Mouse (Mus musculus): Measurements from ENCODE around the gene Plekho2. TPM values are rescaled to one million over a fixed set of nuclear protein-coding genes. Genes with fewer than 3 reads are reported as not detected.

Plekho2 gene
- polyA plus RNA-seq, 1 experiment: 28.5 TPM

DNA sequence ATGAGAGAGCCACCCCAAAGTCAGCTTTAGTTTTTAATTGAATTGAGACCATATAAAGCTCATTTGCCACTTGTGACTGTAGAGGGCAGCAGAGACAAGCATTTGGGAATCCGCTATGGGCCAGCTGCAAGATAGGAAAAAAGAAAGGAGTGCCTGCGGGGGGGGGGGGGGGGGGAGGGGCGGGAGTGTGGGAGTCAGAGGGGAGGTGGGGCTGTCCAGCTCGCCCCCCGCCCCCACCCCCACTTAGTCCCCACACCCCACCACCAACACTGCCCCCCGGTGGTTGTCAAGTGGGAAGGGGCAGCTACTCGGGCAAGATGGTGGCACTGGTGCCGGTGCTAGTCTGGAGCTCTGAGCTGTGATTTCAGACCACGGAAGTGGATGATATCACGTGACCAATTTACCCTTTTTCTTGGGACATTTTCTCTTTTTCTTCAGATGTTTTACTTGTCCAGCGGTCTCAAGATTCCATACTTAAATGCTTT, 19.0 kb upstream of the Plekho2 start:
- Histone ChIP-seq H3K27me3 (ENCODE audit: control insufficient read depth, insufficient read depth, low read length) (no peaks in the 10 kb centered on the region), H3K4me3 (replicated peaks; ENCODE audit: insufficient read depth, low read depth, low read length) (no peak overlapping the region), H3K4me1 (ENCODE audit: control insufficient read depth, insufficient read depth, low read length) (no peaks in the 10 kb centered on the region), H3K27ac (ENCODE audit: insufficient read depth, low read length) (no peak overlapping the region)
- DNase-seq: peak in 1 of 2 experiments; percentile 31
- 32% methylated on average over 10 of the region's 11 CpGs for WGBS
- TF ChIP-seq CTCF (IDR thresholded peaks at IDR 0.05; ENCODE audit: borderline replicate concordance, insufficient read depth, low read depth, low read length): peak; percentile 43; the same call in 1 of the 2 replicates
- TF ChIP-seq POLR2A (IDR thresholded peaks at IDR 0.05; ENCODE audit: borderline replicate concordance, insufficient read depth, low read length): no peak

DNA sequence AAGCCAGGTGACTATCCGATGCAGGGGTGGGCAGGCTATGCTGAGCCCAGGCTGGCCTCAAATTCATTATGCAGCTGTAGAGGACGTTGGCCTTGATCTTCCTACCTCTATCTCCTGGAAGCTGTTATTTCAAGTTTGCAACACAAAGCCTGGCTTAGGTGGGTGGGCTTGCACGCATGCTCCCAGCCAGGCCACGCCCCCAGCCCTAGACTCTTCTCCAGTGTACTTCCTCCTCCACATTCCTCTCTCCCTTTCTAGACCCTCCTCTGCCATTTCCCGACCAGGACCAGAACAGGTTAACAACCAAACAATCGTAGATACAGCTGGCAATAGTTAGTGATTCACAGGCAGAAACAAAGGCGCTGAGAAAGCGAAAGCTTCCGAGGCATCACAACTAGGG, 13.8 kb upstream of the Plekho2 start:
- WGBS: 90% methylated on average over 9 of the region's 9 CpGs
- Histone ChIP-seq H3K4me1 (ENCODE audit: control insufficient read depth, insufficient read depth, low read length) (no peaks in the 10 kb centered on the region), H3K4me3 (replicated peaks; ENCODE audit: insufficient read depth, low read depth, low read length) (no peak overlapping the region), H3K27me3 (ENCODE audit: control insufficient read depth, insufficient read depth, low read length) (no peaks in the 10 kb centered on the region), H3K27ac (ENCODE audit: insufficient read depth, low read length) (no peak overlapping the region)
- no peak for TF ChIP-seq POLR2A (IDR thresholded peaks at IDR 0.05; ENCODE audit: borderline replicate concordance, insufficient read depth, low read length)
- TF ChIP-seq CTCF (IDR thresholded peaks at IDR 0.05; ENCODE audit: borderline replicate concordance, insufficient read depth, low read depth, low read length): no peak
- no peak for DNase-seq

DNA sequence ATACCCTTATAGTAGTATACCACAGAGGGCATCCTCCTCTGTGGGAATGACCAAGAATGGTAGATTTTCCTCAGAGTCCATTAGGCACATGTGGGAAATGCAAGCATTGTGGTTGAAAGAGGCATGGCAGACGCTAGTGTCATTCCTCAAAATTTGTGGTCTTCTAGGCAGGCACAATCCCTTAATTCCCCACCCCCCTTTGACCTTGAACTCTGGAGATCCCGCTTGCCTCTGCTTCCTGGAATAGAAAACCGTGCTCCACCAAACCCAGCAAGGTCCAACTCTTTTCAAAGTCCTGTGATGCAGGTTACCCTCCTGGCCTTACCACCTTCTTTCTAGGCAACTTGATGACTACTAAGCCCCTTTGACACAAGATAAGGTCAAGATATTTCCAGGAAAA, 12.9 kb upstream of the Plekho2 start:
- H3K4me1 ChIP-seq (ENCODE audit: control insufficient read depth, insufficient read depth, low read length): no peaks in the 10 kb centered on the region
- TF ChIP-seq CTCF (IDR thresholded peaks at IDR 0.05; ENCODE audit: borderline replicate concordance, insufficient read depth, low read depth, low read length): no peak
- no peak for TF ChIP-seq POLR2A (IDR thresholded peaks at IDR 0.05; ENCODE audit: borderline replicate concordance, insufficient read depth, low read length)
- no peak for DNase-seq
- 95% methylated on average over 3 of the region's 3 CpGs for WGBS
- H3K27ac ChIP-seq (ENCODE audit: insufficient read depth, low read length): no peak overlapping the region
- H3K4me3 ChIP-seq (replicated peaks; ENCODE audit: insufficient read depth, low read depth, low read length): no peak overlapping the region
- no peaks in the 10 kb centered on the region for H3K27me3 ChIP-seq (ENCODE audit: control insufficient read depth, insufficient read depth, low read length)

DNA sequence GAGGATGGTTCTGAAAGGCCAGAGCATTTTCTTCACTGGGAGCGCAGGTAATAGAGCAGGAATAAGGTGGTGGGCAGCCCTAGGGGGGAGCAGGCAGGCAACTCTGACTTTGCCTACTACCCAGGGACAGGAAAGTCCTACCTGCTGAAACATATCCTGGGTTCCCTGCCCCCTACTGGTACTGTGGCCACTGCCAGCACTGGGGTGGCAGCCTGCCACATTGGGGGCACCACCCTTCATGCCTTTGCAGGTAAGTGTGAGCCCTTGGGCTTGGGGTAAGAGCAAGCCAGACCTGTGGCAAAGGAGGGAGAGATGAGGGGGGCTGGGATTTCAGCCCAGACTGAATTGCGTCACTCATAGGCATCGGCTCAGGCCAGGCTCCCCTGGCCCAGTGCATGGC, 9.3 kb upstream of the Plekho2 start:
- no peak overlapping the region for H3K27ac ChIP-seq (ENCODE audit: insufficient read depth, low read length)
- DNase-seq: no peak
- WGBS: 48% methylated on average over 3 of the region's 3 CpGs
- no peaks in the 10 kb centered on the region for H3K27me3 ChIP-seq (ENCODE audit: control insufficient read depth, insufficient read depth, low read length)
- TF ChIP-seq CTCF (IDR thresholded peaks at IDR 0.05; ENCODE audit: borderline replicate concordance, insufficient read depth, low read depth, low read length) (no peak), POLR2A (IDR thresholded peaks at IDR 0.05; ENCODE audit: borderline replicate concordance, insufficient read depth, low read length) (no peak)
- no peak overlapping the region for H3K4me3 ChIP-seq (replicated peaks; ENCODE audit: insufficient read depth, low read depth, low read length)
- H3K4me1 ChIP-seq (ENCODE audit: control insufficient read depth, insufficient read depth, low read length): peaks cover 6% of the 10 kb centered on the region; the same call in 1 of the 2 replicates

DNA sequence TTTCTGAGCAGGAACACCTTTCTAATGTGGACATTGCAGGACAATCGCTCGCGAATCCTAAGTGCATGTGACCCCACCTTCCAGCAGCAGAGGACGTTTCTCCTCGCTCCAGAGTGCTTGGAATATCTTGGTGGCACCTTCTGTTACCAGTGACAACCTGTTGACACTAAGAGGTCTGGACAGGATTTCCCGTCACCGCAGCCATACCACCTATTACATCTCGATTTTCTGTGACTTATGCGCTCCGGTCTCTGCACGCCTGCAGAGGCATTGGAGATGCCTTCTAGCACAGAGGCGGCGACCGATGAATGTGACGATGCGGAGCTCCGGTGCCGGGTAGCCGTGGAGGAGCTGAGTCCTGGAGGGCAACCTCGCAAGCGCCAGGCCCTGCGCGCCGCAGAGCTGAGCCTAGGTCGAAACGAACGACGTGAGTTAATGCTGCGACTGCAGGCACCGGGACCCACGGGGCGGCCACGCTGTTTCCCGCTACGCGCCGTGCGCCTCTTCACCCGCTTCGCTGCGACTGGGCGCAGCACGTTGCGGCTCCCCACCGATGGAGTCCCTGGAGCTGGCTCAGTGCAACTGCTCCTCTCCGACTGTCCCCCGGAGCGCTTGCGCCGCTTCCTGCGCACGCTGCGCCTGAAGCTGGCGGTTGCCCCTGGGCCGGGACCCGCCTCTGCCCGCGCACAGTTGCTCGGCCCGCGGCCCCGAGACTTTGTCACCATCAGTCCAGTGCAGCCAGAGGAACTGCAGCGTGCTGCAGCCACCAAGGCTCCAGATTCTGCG, 7.9 kb upstream of the Plekho2 start:
- no peak for TF ChIP-seq CTCF (IDR thresholded peaks at IDR 0.05; ENCODE audit: borderline replicate concordance, insufficient read depth, low read depth, low read length)
- TF ChIP-seq POLR2A (IDR thresholded peaks at IDR 0.05; ENCODE audit: borderline replicate concordance, insufficient read depth, low read length): no peak
- DNase-seq: no peak
- H3K27me3 ChIP-seq (ENCODE audit: control insufficient read depth, insufficient read depth, low read length): no peaks in the 10 kb centered on the region
- no peak overlapping the region for H3K27ac ChIP-seq (ENCODE audit: insufficient read depth, low read length)
- under 1% methylated on average over 64 of the region's 64 CpGs for WGBS
- peaks cover 6% of the 10 kb centered on the region; the same call in 1 of the 2 replicates for H3K4me1 ChIP-seq (ENCODE audit: control insufficient read depth, insufficient read depth, low read length)
- peak overlapping the region; percentile 49 for H3K4me3 ChIP-seq (replicated peaks; ENCODE audit: insufficient read depth, low read depth, low read length)

DNA sequence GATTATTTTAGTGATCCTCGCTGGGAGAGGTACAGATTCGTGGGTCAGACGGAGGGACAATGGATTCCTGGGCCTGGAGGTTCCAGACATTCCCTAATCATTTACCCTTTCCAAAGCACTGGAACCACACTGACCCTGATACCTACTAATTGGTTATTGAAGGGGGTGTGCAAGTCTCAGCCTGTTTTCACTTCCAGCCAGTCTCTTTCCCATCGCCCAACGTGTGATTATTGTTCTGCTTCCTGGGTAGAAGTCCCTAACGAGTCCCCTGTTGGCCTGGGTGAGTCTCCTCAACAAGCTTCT, 7.4 kb upstream of the Plekho2 start:
- Histone ChIP-seq H3K4me3 (replicated peaks; ENCODE audit: insufficient read depth, low read depth, low read length) (peak overlapping the region; percentile 62), H3K27ac (ENCODE audit: insufficient read depth, low read length) (no peak overlapping the region), H3K27me3 (ENCODE audit: control insufficient read depth, insufficient read depth, low read length) (no peaks in the 10 kb centered on the region), H3K4me1 (ENCODE audit: control insufficient read depth, insufficient read depth, low read length) (peaks cover 6% of the 10 kb centered on the region; the same call in 1 of the 2 replicates)
- no peak for TF ChIP-seq CTCF (IDR thresholded peaks at IDR 0.05; ENCODE audit: borderline replicate concordance, insufficient read depth, low read depth, low read length)
- TF ChIP-seq POLR2A (IDR thresholded peaks at IDR 0.05; ENCODE audit: borderline replicate concordance, insufficient read depth, low read length): no peak
- no peak for DNase-seq
- 2% methylated on average over 6 of the region's 6 CpGs for WGBS

DNA sequence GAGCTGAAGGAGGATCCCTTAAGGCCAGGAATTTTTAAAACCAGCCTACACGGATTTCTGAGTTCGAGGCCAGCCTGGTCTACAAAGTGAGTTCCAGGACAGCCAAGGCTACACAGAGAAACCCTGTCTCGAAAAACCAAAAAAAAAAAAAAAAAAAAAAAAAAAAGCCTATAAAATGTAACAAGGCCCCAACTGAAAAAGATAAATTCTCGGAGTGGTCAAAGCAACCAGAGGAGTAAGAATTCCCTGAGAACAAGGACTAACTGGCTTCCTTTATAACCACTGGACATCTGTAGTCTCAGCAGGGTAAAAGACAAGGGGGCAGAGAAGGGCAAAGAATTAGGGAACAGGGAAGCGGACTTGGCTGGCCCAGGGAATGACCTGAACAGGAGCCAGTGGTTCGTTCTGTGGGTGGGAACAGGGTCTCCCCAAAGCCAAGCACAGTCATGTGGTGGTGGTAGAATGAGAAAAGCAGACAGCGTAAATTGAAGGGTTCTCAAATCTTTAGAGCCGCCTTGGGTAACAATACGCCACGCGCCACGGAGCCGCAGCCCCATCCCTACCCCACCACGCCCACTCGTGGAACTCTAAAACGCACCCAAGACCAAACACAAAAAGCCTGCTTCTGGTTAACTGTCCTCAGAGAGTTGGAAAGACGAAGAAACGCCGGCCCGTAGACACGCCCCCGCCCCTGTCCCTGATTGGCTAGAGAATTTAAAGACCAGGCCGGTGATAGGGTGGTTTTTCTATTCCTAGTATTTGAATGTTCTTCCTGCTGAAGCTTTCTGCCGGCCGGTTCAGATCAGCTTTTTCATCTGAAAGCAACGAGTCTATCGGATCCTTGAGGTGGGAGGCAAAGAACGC, 6.8 kb upstream of the Plekho2 start, which contains the start of gene Pif1:
TSS of gene Pif1 (plus strand) at position 755 of the 864 bp plus-strand sequence.
- Histone ChIP-seq H3K27me3 (ENCODE audit: control insufficient read depth, insufficient read depth, low read length) (no peaks in the 10 kb centered on the region), H3K4me1 (ENCODE audit: control insufficient read depth, insufficient read depth, low read length) (peaks cover 6% of the 10 kb centered on the region; the same call in 1 of the 2 replicates), H3K27ac (ENCODE audit: insufficient read depth, low read length) (no peak within 1 kb of the TSS), H3K4me3 (replicated peaks; ENCODE audit: insufficient read depth, low read depth, low read length) (peak within 1 kb of the TSS; percentile 62)
- peak; percentile 56 to 60 for DNase-seq
- WGBS: 8% methylated on average over 28 of the region's 28 CpGs
- no peak for TF ChIP-seq CTCF (IDR thresholded peaks at IDR 0.05; ENCODE audit: borderline replicate concordance, insufficient read depth, low read depth, low read length)
- TF ChIP-seq POLR2A (IDR thresholded peaks at IDR 0.05; ENCODE audit: borderline replicate concordance, insufficient read depth, low read length): no peak
